Mouse (Mus musculus) olfactory bulb, adult 2 months (tissue): ENCODE results near the gene Slc45a1. TPM values are rescaled to one million over a fixed set of nuclear protein-coding genes. Genes with fewer than 3 reads are reported as not detected.

Source experiments
- H3K27ac ChIP-seq: fragments of 200-500 bp; 2 replicates; pipeline ENCODE4 v1.5.1; 2012; ENCODE audit warnings: low read depth, low read length; ENCODE audit not compliant: insufficient read depth
- H3K4me1 ChIP-seq: fragments of 200-500 bp; 2 replicates; pipeline ENCODE4 v1.6.1; 2012; ENCODE audit warnings: low read length; ENCODE audit not compliant: control insufficient read depth, insufficient read depth
- H3K4me3 ChIP-seq: fragments of 200-500 bp; 2 replicates; pipeline ENCODE4 v1.5.1; 2012; ENCODE audit warnings: mild to moderate bottlenecking, low read depth, low read length, moderate library complexity; ENCODE audit not compliant: insufficient read depth
- CTCF ChIP-seq: fragments of 200-500 bp; IDR thresholded peaks from 2 replicates; pipeline ENCODE4 v1.5.1; 2012; ENCODE audit warnings: low read depth, mild to moderate bottlenecking, low read length, moderate library complexity; ENCODE audit not compliant: insufficient read depth
- POLR2A ChIP-seq: fragments of 200-500 bp; IDR thresholded peaks from 2 replicates; pipeline ENCODE4 v1.6.1; 2012; ENCODE audit warnings: mild to moderate bottlenecking, low read depth, low read length, moderate library complexity; ENCODE audit not compliant: insufficient read depth
- WGBS: fragments of 180-500 bp; shearing (Covaris S2); methylation state at CpG from one replicate; pipeline ENCODE4 v1.1.7; 2018; 5-methylcytosine and 5-hydroxymethylcytosine counted together
- polyA plus RNA-seq: library from polyadenylated mRNA; stranded (reverse); fragments of >200 nt; gene quantifications from 2 replicates; pipeline ENCODE4 v1.2.4, GENCODE M21; 2012; ENCODE audit warnings: low replicate concordance; ENCODE audit not compliant: missing spikeins, insufficient read depth, insufficient read length

Slc45a1 gene
- polyA plus RNA-seq, 1 experiment, result not detected

DNA sequence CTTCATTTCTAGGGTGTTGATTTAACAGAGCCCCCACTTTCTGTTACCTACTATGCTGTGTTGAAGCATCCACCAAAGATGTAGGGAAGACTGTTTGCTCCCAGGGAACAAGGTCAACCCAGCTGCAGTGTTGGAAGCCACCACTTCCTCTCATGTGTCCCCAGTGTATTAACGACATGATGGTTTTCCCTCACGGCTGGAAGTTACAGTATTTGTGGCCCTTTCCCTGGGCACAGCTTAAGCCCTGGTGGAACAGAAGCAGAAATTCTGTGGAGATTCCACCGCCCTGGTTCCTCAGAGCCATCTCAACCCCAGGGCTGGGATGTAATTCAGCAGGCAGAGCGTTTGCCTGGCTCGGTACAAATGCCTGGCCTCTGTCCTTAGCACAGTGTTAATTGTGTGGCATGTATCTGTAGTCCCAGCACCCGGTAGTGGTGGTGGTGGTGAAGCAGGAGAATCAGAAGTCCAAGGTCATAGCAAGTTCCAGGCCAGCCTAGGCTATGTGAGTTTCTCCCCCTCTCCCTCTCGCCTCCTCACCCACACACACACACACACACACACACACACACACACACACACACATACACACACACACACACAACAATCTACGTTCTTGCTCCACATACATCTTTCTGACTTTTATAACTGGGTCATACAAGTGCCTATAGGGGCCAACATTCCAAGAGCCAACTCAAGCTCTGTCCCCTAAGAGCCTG lies 34.0 kb upstream of the Slc45a1 start:
- H3K27ac ChIP-seq, result no peak overlapping the region
- WGBS, result 75% methylated on average over 8 of the region's 8 CpGs
- H3K4me3 ChIP-seq, result no peak overlapping the region
- TF ChIP-seq POLR2A (no peak), CTCF (no peak)
- peaks cover 3% of the 10 kb centered on the region for H3K4me1 ChIP-seq

DNA sequence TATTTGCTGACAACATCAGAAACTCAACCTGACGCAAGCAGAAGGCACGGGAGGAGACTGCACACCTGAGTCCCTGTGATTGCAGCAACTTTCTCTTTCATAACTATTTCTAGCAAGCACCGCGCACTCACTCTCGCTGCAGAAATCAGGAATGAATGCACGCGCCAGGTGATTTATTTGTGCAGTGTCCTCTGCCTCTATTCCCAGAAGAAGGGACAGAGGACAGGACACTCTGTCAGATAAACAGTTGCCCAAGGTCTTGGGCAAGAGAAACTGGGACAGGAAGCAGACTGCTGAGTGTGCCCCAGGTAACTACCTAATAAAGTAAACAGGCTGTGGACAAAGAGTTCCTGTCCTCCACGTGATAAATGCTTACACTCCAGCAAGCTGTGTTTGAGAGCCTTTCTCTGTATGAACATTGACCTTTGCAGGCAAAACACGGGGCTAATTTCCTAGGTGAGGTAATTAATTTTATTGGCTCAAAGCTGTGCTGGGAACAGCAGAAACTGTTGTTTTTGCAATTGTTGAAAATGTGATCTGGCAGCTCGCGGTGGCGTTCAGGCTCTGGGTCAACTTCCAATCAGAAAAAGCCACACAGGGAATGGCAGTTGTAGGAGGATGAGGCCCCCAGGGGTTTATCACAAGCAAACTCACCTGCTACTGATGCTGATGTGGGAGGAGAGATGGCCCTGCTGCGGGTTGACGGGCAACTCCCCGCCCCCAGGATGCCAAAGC lies 33.2 kb upstream of the Slc45a1 start:
- no peak overlapping the region for H3K27ac ChIP-seq
- TF ChIP-seq POLR2A (no peak), CTCF (no peak)
- peaks cover 3% of the 10 kb centered on the region for H3K4me1 ChIP-seq
- H3K4me3 ChIP-seq, result no peak overlapping the region
- WGBS, result 64% methylated on average over 15 of the region's 15 CpGs

DNA sequence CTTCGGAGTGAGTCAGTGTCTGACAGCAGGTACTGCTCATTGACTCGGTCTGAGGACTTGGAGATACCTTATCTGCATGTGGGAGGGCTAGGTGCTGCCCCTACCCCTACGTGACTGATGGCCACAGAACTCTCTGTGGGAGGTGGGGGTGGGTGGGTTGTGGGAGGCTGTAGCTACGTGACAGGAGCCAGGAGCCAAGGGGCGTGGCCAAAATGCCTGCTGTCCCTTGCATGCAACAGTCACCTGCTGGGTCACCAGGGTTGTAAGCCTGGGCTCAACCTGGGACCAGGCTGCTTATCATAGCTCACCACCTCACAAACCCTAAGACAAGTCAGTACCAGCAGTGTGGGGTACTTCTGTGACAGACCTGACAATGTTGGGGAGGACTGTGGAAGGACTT lies 28.4 kb upstream of the Slc45a1 start:
- H3K4me1 ChIP-seq, result peaks cover under 1% of the 10 kb centered on the region
- H3K4me3 ChIP-seq, result no peak overlapping the region
- no peak overlapping the region for H3K27ac ChIP-seq
- no peak for TF ChIP-seq POLR2A
- TF ChIP-seq CTCF, result no peak
- 81% methylated on average over 5 of the region's 5 CpGs for WGBS

DNA sequence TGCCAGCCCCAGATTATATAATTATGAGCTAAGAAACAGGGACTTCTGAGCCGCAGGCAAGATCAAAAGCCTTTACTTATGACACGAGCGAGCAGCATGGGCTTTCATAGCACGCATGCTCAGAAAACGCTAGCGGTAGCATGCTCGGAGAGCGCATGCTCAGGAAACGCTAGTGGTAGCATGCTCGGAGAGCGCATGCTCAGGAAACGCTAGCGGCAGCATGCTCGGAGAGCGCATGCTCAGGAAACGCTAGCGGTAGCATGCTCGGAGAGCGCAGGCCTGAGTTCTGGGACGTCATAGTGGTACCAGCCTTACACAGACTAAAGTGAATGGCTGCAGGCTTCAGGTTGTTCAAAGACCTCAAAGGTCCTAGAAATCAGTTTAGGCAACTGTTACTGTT lies 26.8 kb upstream of the Slc45a1 start:
- Histone ChIP-seq H3K4me3 (no peak overlapping the region), H3K27ac (no peak overlapping the region), H3K4me1 (no peaks in the 10 kb centered on the region)
- TF ChIP-seq CTCF, result no peak
- no peak for TF ChIP-seq POLR2A
- 98% methylated on average over 20 of the region's 20 CpGs for WGBS

DNA sequence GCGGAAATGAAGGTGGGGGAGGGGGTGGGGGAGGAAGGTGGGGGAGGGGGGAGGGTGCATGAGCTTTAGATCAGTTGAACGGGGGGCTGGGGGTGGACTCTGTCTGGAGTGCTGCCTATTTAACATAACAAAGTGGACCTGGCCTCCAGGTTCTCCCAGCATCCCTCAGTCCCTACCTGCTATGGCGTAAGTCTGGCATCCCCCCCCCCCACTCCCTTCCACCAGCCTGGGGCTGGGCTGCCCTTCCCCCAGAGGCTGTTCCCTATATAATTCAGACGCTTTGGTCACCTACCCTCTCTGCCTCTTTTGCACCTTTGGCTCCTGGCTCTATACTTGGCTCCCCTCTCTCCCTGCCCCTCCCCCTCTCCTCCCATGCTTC lies 25.9 kb upstream of the Slc45a1 start:
- 19% methylated on average over 4 of the region's 4 CpGs for whole genome bisulfite sequencing
- no peak overlapping the region for H3K27ac ChIP-seq
- no peak for TF ChIP-seq CTCF
- no peak for TF ChIP-seq POLR2A
- H3K4me1 ChIP-seq, result no peaks in the 10 kb centered on the region
- no peak overlapping the region for H3K4me3 ChIP-seq

DNA sequence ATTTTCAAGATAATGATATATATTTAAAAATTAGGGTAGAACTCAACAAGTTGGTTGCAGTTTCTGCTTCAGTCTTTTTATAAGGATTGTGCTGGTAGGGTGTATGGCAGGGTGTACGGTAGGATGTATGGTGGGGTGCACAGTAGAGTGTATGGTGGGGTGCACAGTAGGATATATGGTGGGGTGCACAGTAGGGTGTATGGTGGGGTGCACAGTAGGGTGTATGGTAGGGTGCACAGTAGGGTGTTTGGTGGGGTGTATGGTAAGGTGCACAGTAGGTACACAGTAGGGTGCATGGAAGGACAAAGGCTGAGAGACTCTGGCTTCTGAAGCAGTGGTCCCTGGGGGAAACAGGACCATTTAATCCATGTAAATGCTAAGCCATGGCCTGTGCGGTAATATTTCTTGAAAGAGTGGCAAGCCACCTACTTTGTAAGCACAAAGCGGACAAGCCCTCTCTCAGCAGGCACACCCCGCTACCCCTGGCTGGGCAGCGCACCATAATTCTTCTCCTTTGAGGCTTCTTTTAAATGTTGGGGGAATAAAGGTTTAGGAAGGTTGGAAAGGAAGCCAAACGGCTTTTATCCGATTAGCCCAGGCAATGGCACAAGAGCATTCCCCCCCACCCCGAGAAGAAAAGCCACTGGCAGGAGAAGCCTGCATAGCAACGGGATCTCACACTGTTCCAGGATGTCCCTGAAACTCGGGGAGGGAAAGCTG lies 25.3 kb upstream of the Slc45a1 start:
- H3K27ac ChIP-seq, result no peak overlapping the region
- H3K4me1 ChIP-seq, result no peaks in the 10 kb centered on the region
- 22% methylated on average over 10 of the region's 10 CpGs for WGBS
- H3K4me3 ChIP-seq, result no peak overlapping the region
- TF ChIP-seq CTCF (no peak), POLR2A (no peak)

DNA sequence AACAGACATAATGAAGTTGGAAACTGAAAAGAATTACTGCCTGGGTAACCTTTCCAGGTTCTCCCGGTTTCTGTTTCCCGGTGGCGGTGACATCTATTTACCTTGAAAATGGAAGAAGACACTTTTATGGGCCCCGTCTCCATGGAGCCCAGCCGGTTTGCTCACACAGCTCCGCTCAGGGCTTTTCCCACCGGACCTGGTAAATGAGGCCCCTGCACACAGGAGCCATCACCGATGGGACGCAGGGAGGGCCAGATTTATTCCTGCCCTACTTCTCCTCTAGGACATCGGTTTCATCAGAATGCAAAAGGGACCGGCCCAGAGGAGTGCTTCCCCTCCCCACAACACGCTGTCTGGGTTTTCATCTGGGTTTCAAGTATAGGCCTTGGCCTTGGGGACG lies 24.1 kb upstream of the Slc45a1 start:
- Histone ChIP-seq H3K4me1 (no peaks in the 10 kb centered on the region), H3K27ac (no peak overlapping the region), H3K4me3 (no peak overlapping the region)
- whole genome bisulfite sequencing, result 92% methylated on average over 13 of the region's 13 CpGs
- TF ChIP-seq POLR2A, result no peak
- TF ChIP-seq CTCF, result no peak

DNA sequence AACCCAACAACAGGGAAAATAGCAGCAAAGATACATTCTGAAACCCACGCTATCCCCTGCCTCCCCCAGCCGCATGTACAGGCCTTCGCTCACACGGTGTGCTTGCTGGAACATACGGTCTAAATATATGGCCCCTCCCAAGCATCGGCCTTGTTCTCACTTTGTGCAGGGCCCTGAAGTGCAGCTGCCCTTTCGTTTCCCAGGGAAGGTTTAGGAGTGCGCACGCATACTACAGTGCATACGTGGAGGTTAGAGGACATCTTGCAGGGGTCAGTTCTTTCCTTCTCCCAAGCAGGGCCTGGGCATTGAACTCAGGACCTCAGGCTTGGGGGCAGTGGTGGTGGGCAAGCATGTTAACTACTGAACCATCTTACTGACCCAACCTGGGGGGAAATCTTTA lies 23.3 kb upstream of the Slc45a1 start:
- TF ChIP-seq POLR2A, result no peak
- no peak for TF ChIP-seq CTCF
- no peak overlapping the region for H3K27ac ChIP-seq
- WGBS, result 95% methylated on average over 10 of the region's 10 CpGs
- no peak overlapping the region for H3K4me3 ChIP-seq
- H3K4me1 ChIP-seq, result no peaks in the 10 kb centered on the region

DNA sequence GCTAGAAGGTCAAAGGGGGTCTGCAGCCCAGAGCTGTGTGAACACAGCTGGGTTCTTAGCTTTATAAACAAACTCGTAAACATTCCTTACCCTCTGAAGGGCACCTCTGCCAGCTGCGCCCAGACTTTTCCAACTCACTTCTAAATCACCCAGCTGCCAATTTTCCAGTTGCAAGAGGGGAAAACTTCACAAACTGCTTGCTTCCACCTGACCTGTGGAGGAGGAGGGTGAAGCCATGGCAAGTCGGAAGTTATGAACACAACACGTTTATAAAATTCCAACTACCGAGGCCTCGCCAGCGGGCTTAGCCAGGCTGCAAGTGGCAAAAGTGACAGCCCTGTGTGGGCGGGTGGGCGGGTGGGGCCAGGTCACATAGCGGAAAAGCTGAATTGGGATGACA lies 13.8 kb upstream of the Slc45a1 start:
- H3K4me3 ChIP-seq, result no peak overlapping the region
- H3K27ac ChIP-seq, result no peak overlapping the region
- peaks cover 8% of the 10 kb centered on the region for H3K4me1 ChIP-seq
- TF ChIP-seq CTCF (no peak), POLR2A (no peak)
- 90% methylated on average over 10 of the region's 10 CpGs for WGBS
